Mouse (Mus musculus) embryo, embryonic 11 days (tissue): ENCODE measurements at regions not wholly inside any gene's neighbourhood (a gene's known extent, or its start where the extent isn't known, plus 50 kb on each side); places are given as distances from the start of the nearest gene placed in this dataset.

Experiments
- DNase-seq: peaks from one replicate; pipeline ENCODE4 v3.0.0-alpha.2; 2015

- no peak for DNase-seq
Measured at GRCm38 (mm10) chr14:114864102-114864501, 227.9 kb upstream of the Gpc5 start.

- no peak for DNase-seq
Measured at GRCm38 (mm10) chr14:114869233-114869632, 222.8 kb upstream of the Gpc5 start.

- peak; percentile 32 for DNase-seq
Measured at GRCm38 (mm10) chr14:114875101-114875500, 216.9 kb upstream of the Gpc5 start.

- peak; percentile 45 for DNase-seq
Measured at GRCm38 (mm10) chr14:114876427-114876826, 215.6 kb upstream of the Gpc5 start.

DNA sequence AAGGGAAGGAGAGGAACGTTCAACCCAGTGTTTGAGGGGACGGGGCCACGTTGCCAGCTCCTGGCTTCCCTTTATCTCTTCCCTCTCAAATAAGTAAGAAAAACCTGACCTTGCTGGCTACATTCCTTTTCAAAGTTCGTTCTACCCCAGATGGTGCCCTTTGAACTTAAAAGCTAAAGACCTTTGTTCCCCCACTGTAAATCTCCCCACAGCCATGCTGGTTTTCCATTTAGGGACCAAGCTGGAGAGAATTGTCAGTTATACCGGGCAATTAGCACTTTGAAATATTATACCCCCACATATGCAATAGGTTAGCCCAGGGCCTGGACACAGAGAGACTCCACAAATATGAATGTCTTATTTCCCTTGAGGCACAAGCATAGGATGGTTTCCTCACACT lies 214.5 kb upstream of the Gpc5 start:
- peak; percentile 84 for DNase-seq

GRCm38 (mm10) chr14:114880291-114880690 lies 211.7 kb upstream of the Gpc5 start:
- DNase-seq, result no peak

- DNase-seq, result no peak
Measured at GRCm38 (mm10) chr14:114904109-114904508, 187.9 kb upstream of the Gpc5 start.

DNA sequence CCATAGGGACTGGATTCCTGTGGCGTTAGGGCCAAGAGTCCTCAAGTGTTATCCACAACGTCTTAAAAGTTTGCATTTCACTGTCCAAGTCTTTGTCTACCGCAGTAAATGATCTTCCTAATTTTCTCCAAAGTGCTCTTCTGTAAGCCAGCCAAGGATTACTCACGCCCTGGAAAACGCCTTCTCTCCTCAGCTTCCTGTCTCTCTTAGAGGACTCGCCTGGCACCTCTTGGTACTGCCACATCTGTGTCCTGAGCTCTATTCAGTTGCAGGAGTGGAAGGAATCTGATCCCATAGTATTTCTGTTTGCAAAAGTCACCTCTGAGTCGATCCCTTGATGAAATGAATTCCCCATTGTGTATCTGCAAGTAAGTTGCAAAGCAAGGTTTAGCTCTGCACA lies 179.7 kb upstream of the Gpc5 start:
- DNase-seq, result no peak

- DNase-seq, result peak; percentile 76
Measured at GRCm38 (mm10) chr14:114913238-114913637, 178.8 kb upstream of the Gpc5 start.

DNA sequence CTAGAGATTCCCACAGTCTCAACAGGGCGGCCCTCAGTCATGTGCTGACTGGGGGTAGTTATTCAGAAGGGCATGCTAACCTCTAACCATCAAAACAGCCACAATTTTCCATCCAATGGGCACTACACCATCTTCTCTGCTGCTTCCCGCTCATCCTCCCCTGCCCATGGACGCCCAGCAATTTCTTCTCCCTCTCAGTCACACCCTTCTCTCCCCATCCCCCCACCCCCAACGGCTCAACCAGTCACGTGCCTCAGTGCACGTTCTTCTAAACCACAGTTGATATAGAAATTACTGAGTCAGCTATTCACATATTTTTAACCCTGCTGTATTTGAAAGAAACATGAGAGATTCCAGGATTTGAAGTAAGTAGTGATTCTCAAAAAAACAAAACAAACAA lies 146.3 kb upstream of the Gpc5 start:
- no peak for DNase-seq

GRCm38 (mm10) chr14:114946321-114946720 lies 145.7 kb upstream of the Gpc5 start:
- no peak for DNase-seq

DNA sequence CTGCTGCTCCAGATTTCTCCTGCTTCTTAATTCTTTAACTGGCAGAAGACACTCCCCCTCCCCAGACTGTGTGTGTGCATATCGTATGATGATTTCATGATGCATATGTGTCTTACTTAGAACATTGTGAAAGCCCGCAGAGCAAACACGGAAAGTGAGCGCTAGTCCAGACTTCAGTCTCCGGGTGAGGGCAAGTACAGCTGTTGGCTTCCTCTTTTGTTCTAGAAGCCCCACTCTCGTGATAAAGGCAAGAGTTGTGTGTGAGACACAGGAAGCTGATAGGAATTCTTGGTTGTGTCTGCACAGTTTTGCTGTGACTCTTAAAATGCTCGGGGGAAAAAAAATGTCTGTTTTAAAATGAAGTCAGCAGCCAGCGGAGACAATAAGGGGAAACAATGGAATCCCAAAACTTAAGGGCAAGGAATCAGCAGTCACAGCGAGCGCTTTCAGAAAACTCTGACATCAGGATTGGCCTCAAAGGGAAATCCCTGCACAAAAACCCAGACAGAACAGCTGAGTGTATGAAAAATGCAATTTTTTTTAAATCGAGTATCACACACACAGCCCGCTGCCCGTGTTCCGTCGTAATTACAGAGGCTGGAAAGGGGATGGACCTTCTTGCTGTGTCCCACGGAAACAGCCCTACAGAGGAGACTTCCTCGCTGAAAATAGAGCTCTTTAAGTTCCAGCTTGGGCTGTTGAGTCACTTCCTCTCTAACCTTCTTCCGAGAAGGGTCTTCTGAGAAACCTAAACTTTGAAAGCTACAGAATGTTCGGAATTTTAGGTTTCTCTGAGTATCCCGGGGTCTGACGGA lies 143.5 kb upstream of the Gpc5 start:
- peak; percentile 41 for DNase-seq

GRCm38 (mm10) chr14:114949156-114949496 lies 142.9 kb upstream of the Gpc5 start:
- no peak for DNase-seq

GRCm38 (mm10) chr14:114952280-114952679 lies 139.7 kb upstream of the Gpc5 start:
- peak; percentile 77 for DNase-seq

DNA sequence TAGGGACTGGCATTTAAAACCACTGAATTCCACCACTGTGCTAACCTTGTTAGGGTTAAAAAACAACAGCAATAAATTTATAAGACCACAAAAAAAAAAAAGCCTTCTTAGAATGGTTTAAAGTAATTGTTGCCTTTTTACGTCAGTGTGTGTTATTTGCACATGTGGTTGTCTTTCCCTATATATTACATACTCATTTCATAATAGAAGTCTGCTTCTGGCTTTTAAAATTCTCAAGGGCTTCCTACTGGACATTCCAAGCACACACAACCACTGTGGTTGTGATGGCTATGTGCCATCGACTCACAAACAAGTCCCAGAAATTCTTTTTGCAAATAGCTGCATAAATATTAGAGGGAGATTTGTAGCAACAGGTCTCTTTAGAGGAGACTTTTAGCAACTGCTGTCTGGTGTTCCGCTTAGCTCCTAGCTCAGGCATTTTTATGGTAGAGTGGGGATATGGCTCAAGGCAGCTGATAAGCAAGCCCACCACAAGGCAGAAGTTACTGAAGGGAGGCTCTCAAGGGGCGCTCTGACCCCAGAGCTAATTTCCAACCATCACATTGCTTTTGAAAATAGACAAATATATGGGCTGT lies 138.8 kb upstream of the Gpc5 start:
- peak; percentile 40 for DNase-seq

DNA sequence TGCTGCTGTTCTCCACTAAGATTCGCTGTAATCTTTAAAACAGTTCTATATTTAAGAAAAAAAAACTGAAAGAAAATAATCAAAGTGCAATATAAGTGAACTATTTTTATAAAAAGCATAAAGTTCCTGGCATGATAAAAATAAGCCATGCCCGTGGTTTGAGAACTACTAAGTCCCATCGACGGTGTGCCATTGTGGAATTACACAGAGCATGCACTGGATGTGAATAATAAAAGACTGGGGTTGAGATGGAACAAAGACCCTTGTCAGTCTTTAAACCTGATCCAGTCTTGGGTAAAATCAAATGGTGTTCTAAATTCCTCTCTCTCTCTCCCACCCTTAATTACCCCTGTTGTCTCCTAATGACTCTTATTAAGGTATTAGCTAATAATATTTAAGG lies 137.7 kb upstream of the Gpc5 start:
- DNase-seq, result no peak

GRCm38 (mm10) chr14:114955572-114955971 lies 136.4 kb upstream of the Gpc5 start:
- no peak for DNase-seq

- DNase-seq, result no peak
Measured at GRCm38 (mm10) chr14:114960273-114960672, 131.7 kb upstream of the Gpc5 start.

GRCm38 (mm10) chr14:114965941-114966340 lies 126.1 kb upstream of the Gpc5 start:
- DNase-seq, result no peak

DNA sequence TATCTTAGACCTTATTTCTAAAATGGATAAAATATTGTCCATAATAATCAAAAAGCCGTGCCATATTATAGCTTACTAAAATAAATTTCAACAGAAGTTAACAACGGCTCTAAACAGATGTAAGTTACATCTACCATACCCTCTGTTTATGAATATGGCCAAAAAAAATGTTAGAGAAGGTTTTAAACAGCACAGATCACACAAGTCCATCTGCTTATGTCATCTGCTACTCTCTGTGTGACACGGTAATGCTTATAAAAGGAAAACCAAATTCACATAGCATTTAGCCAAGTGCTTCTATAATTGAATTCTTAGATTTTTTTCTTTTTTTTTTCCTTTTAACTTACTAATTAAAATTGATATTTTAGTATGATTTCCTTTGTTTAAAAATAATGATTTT lies 123.0 kb upstream of the Gpc5 start:
- DNase-seq, result no peak

- DNase-seq, result peak; percentile 30
Measured at GRCm38 (mm10) chr14:114981120-114981519, 110.9 kb upstream of the Gpc5 start.

DNA sequence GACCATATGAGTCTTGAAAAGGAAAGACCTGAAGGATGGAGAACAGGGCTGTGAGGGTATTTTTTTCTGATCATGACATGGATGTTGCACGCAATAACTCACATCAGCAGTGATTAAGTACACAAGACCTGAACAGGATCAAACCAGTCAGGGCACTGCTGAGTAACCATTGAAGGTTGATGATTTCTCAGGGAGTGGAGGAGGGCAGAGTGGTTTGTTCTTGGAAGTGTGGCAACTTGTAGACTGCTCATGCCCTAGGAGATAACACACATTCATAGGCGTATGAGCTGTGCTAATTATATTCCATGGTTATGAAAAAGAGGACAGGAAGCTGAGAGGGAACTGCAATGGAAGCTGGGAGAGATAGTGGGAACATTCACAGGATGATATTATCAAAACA lies 88.8 kb upstream of the Gpc5 start:
- DNase-seq, result no peak

DNA sequence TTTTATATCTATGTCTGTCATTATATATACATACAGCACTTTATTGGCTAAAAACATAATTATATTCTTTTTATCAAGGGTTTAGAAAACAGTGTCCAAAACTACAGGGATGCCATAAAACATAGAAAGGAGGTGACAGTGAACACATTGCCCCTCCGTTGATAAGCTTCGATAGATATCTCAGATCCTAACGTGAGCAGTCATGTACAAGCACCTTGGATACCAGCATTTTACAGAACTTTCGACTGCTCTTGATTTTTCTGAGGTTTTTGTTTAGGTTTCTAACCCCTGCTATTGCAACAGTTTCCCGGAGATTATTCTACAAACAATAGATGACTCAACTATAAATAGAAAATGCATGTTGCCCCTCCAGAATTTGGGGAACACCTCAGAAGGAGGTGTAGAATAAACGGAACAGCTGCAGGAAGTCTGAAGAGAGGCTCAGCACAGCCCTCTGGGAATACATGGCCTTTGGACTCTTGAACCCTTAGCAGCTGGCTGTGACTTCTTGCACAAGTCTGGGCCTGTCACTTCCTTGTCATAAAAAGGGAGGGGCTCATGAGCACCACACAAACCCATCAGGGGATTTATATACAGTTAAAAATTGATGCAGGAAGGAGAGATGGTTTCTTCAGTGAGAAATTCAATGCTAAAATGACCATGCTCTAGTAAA lies 87.1 kb upstream of the Gpc5 start:
- DNase-seq, result peak; percentile 46

GRCm38 (mm10) chr14:115010877-115011276 lies 81.1 kb upstream of the Gpc5 start:
- no peak for DNase-seq
